Mouse (Mus musculus) 416B (cell line): ENCODE results near the gene Abcc8.
A peak's percentile ranks its signal among the peaks of the same experiment; 100 is the strongest.

ENCODE experiments used
- DNase-seq: peaks from one replicate; pipeline ENCODE4 v3.0.0; 2011; ENCODE audit warnings: low read depth

Abcc8 gene

DNA sequence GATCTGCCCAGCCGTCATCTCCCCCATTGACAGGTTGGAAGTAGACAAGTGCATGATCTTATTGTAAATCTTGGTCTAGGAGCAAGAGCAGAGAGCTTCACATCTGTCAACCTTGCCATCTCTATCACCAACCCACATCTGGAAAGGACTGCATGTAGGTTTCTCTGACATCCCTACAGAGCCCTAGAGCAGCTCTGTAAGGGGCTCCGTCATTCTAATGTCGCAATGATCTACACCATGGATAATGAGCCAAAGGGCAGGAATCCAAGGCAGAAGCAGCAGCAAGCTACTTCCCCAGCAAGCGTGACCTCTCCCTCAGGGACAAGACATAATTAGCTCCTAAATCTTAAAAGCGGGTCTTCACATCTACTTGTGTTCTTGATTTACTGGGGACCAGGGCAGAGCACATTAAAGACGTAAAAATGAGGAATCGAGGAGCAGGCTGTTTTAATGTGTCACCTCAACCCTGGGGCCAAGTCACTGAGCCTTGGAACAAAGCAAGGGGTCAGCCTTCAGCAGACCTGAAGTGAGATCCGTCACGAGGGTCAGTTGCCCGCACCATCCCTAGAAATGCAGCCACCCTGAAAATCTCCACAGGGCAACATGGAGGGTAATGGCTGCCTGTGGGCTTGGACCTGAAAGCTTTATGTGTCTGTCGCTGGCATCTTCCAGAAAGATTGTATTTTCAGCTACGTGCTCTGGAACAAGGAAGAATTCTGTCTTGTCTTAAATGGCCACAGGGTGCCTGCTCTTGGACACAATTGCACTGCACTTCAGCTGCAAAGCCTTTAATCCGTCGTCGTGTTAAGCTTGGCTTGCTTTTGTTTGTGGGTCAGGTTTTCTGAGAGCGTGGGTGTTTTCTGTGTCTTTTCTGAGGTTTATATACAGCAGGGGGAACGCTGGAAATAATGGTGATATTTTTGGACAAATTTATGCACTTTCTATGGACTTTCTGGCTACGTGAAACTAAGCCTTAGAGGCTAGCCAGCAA is 25.0 kb downstream of the Abcc8 start:
- DNase-seq: no peak

DNA sequence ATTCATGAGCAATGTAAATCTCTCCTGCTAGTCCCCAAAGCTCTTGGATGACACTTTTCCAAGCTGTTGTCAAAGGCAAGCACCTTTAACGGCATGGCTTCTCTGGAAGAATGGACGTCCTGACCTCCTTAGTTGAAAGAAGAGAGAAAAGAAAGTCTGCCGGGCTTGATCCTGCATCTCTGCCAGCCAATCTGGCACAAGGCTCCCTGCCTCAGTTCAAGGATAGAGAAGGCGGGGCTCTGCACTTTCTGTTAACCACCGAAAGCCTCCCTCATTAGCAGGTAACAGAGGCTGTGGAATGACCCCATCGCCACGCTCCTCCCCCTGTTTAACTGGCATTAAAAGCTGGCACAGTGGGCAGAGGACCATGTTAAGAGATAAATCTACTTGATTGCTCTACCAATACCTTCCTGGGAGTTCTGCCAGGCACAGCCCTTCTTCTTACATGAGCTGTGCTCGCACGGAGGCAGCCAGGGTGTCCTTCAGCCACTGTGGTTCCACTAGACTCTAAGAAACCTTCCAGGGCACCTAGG is 26.9 kb downstream of the Abcc8 start:
- no peak for DNase-seq

DNA sequence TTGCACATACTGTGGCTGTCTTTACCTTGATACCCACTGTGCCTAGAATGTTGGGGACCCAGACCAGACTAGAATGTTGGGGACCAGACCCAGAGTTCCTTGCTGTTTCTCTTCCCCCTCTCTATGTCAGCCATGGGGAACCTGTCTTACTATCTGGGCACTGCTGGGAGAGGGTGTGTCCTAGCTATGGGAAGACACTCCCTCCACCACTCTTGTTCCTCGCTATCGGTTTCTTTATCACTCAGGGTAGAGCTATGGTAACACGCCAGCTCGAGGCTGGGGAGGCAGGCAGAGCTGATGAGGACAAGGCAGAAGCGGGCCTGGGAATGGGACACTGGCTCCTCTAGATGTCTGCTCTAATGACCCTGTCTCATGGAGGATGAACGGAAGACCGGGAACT is 32.4 kb downstream of the Abcc8 start:
- no peak for DNase-seq

DNA sequence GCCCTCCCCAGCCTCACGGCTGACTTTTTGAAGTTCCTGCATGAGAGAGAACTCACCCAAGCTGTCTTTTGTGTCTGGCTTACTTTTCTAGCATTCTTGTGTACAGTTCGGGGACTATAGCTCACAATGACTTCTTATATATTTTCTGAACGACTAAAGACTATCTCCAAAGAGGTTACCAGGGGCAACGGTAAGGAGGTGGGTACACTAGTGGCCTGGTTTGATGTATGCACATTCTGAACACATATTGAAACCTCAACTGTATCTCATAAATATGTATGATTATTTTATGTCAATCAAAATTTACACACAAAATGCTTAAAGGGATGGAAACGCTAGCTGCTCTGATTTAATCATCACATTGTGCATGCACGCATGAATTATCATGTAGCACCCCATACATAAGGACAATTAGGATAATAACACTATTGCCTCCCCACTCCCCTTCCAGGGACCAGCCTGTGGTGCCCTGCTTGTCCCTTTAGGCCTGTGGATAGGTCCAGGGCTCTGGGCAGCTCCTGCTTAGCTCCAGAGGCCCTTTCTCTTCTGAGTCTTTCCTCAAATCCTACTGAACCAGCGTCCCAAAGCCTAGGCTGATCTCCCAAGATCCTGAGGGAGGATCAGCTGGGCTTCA is 33.0 kb downstream of the Abcc8 start:
- no peak for DNase-seq

DNA sequence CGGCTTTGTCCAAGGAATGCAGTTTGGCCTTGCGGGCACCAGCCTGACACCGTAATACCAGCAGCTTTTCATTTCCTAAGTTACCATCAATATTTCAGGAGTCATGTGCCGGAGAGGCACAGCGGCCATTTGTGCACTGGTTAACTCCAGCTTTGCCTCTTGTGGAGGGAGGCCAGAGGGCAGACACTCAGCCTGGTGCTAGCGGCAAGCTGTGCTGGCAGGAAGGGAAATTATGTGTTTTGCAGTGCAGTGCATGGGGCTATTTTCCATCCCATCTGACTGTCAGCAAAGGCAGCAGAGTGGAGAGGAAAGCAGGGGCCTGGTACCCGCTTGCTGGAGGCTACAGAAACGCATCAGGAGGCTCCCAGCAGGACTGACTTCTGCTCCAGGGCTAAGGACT is 35.8 kb downstream of the Abcc8 start:
- DNase-seq: no peak

DNA sequence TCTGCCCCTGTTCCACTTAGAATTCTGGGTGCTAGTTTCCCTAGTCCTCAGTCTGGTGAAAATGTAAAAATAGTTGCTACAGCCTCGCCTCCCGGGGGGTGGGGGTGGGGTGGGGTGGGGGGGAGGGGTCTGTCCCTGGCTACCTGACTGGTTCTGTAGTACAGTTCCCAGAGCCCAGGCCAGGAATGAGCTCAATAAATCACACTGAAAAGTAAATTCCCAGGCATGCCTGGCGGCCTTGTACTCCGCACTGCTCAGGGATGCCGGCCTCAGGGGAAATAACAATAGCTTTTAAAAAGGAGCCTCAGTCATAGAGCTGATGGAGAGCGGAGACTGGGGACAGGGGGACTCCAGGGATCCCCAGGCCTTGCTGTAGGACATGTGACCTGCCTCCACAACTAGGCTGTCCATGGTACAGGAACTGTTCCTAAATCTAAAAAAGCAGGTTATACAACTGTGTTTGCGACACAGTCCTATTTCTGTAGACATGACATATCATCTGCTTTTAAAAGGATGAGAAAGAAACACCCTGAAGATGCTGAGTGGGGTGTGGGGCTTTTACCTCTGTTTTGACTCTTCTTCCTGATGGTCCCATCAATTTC is 41.4 kb downstream of the Abcc8 start:
- DNase-seq: no peak

DNA sequence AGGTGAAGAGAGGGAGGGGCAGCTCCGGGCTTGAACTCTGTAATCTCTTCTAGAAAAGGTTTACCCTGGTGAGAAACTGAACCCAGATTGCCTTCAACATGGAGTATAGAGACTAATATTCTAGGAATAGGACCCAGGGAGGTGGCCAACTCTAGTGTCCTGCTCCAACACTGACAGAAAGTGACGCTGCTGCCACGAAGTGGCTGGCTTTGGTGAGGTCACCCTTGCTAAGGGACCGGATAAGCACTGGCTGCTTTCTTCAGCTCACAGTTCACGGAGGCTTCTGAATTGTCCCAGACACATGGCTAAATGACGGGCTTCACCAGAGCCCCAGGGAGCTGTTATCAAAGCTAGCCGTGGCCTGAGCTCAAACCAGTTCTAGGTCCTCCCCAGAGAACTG is 46.0 kb downstream of the Abcc8 start:
- no peak for DNase-seq

DNA sequence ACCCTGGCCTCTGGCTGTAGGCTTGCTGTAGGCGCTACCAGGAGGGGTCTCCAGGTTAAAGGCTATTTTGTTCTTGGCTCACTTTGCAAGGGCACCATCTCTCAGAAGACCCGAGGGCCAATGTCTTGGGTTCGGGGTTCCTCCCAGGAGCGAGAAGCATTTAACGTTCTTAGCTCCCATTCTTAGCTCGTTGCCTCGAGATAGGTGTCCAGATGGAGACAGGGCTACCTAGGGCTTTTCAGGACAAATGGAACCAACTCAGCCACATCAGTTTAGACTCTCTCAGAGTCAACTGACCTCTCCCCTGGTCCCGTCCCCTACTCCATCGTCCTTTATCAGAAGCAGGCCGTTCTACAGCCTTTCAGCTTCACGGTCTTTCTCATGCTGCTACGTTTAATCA is 47.6 kb downstream of the Abcc8 start:
- no peak for DNase-seq

DNA sequence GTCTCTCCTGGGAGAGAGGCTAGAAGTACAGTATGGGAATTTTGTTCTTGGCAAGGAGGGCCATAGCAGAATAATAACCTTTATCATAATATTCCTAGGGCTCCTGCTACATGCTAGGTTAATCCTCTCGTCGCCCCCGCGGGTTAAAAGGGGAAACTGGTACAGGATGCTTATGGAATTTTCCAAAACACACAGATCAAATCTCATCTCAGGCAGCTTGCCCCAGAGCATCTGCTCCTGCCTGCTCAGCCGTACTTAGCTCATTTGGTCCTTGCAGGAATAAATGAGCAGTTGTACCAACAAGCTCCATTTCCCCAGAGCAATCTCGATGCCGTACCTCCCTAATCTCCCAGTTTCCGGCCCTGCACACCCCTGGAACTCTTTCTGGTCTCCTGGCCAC is 48.0 kb downstream of the Abcc8 start:
- DNase-seq: no peak

DNA sequence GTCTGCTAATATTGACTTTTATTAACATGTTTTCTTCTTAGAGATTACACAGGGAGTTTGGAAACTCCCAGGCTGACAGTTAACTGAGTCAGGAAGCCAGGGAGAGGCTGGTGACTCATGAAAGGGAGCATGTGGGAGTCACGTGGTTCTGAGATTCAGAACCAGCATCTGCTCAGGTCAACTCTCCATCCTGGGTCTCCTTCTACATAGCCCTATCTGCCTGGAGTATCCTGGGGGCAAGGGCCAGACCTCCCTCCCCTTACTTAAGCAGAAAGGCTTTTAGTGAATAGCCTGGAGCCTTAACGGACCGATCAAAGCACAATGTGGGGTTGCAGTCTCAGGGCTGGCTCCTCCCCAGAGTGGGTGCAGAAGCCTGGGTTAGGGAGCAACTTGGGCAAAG is 48.6 kb downstream of the Abcc8 start:
- DNase-seq: peak; percentile 55

DNA sequence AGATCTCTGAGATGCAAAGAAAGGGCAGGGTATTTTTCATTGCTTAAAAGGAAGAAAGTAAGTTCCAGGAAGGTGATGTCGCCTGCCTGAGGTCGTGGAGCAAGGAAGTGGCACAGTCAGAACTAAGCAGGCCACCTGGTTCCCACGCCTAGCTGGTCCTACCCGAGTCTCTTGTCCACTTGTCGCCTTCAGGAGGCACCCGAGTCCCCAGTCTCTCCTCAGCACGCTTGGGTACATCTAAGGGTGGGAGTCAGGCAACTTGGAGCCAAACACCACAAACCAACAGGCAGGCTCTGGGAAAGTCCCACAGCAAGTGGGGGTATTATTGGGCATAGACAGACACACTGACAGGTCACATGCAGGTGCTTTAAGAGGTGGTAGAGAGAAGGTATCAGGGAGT is 49.1 kb downstream of the Abcc8 start:
- peak; percentile 1 for DNase-seq

DNA sequence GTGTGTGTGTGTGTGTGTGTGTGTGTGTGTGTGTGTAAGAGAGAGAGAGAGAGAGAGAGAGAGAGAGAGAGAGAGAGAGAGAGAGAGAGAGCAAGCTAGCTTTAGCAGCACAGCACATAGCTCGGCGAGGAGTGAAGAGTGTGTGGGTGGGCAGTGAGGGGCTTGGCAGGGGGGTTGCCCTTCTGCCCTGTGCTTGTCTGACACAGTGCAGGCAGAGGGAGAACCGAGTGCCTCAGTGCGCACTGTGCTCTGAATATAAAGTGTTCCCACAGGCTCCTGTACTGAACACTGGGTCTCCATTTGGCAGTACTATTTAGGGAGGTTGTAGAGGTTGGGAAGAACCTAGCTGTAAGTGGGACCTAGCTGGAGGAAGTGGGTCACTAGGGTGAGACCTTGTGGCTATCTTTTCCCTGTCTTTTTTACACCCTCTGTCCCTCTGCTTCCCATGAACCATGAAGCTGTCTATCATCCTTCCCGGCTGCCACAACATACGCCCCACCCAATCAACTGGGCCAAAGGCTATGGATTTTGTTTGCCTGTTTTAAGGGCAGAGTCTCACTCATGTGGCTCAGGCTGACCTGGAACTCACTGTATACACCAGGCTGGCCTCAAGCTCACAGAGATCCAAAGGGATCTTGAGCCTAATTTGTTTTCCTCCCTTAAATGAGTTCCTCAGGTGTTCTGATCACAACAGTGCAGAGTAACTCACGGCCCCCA is 50.2 kb downstream of the Abcc8 start:
- DNase-seq: no peak

DNA sequence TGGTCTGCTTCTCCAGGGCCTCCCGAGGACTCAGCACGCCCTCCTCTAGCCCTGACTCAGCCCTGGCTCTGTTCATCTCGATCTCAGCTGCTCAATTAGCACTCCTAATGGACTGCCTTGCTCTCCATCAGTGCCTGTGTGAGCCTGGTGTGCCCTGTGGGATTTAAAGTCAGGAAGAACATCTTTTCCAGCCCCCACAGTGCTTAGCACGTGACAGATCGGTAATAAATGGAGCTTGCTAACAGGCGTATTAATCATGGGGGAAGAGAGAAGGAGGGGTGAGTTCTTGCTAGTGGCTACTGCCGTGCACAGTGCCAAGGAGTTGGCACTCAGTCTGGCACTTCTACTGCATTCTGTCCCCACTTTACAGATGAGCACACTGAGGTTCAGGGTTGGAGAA is 51.6 kb downstream of the Abcc8 start:
- DNase-seq: no peak

DNA sequence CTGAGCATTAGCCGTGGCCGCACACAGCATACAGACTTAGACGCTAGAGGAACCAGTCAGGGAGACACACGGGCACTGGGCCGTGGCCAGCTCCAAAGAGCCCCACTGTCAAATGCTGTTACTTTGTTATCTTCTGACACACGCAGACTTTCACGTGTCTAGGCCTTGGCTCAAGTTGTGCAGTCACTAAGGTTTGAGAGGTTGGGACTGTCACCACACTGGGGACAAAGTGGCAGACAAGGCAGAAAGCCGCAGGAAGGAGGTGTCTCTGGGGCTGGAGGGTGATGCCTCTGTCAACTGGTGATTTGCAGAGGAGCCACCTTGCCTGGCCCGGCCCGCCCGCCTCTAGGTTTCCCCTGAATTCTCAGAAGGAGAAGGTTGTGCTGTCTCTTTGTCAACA is 54.5 kb downstream of the Abcc8 start:
- no peak for DNase-seq

DNA sequence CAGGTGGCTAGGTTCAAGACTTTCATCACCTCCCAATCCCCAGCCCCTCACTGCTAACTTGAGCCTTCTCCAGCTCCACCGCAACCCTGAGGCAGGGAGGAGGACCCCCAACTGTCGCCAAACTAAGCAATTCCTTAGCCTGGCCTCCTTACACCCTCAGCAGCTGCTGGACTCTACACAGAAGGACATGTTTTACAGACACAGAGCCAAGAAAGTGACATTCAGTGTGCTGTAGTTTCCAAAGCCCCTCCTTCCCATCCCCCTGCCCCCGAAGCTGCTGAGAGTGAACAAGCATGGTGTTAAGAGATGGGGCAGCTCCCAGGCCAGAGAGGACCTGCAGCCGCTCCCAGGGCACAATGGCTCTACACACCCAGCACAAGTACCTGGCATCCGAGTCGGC is 55.4 kb downstream of the Abcc8 start:
- no peak for DNase-seq

DNA sequence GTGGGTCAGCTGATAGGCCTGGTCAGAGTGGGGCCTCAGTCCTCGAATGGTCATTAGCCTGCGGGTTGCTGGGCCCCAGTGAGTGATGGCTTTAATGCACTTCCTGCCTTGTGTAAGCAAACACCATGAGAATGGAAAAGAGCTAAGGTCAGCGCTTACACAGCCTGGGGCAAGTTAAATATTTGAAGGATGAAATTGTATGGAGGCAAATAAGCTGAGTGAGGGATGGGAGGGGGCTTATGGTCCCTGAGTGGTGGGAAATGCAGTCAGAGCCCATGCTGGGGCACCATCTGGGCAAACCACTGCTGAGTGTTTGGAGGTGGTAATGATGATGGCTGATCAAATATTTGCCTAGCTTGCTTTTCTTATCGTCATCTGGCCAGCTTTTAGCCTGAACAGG is 56.9 kb downstream of the Abcc8 start:
- no peak for DNase-seq

DNA sequence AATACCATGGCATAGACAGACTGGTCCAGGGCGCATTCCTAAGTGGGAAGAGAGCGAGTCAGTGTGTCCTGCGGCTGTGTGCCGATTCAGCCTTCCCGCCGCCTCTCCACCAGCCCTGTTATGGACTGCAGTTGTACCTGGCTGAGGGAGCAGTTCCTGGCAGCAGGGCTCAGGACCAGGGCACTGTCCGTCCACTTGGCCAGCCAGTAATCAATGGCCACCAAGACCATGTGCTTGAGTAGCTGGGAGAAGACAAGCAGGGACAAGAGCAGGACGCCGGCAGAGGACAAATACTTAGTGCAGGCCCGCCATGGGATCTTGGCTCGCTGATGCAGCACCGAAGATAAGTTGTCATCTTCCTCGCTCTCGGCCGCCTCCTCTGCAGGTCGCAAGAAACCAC is 62.8 kb downstream of the Abcc8 start:
- DNase-seq: no peak

DNA sequence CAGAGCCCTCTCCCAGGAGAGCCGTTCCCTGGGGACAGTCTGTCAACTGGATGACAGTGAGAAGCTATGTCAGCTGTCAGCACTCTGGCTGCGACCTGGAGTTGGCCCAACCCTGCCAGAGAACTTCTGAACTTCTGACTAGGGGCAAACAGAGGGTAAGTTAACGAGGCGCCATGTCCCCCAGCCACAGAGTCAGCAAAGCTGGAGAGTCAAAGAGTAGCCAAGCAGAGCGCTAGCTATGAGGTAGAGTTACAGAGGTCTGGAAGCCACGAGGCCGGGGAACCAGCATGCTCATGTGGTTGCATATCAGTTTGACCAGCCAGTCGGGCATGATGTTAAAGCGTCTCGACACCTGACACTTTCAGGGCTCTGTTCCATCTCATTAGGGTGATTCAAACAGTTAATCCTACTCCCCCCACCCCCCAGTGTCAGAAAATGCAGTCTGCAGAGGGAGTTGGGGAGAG is 63.7 kb downstream of the Abcc8 start:
- DNase-seq: peak; percentile 21

DNA sequence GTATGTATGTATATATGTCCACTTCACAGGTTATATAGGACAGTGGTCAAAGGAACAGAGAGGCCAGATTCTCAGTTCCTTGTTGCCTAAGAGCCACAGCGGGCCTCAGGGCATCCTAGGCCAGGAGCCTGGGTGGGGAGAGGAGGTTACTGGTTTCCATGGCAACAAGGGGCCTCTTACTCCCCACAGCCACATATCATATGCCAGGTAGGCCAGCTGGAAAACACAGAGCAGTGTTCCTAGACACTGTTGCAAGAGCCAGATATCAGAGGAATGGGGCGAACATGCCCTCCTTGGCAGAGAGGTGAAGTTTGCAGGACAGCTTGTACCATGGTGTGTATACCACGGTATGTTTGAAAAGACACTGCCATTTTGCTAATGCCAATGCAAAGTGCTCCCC is 66.4 kb downstream of the Abcc8 start:
- no peak for DNase-seq

DNA sequence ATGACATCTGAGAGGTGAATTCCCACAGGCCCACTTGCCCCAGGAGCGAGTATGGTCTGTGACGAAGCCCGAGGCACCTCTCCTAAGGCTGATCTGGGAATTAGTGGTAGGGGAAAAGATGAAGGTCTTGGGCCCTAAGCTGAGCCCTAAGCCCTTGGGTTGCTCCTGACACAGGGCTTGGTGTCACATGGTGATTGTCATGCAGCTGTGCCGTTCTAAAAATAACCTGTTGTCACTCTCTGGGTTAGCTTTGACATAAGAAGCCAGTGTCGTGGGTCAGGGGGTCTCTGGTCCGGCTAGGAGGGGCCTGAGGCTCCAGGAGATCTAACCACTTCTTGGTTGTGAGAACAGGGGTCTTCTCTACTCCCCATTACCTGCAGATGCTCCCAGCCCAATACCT is 67.9 kb downstream of the Abcc8 start:
- no peak for DNase-seq

DNA sequence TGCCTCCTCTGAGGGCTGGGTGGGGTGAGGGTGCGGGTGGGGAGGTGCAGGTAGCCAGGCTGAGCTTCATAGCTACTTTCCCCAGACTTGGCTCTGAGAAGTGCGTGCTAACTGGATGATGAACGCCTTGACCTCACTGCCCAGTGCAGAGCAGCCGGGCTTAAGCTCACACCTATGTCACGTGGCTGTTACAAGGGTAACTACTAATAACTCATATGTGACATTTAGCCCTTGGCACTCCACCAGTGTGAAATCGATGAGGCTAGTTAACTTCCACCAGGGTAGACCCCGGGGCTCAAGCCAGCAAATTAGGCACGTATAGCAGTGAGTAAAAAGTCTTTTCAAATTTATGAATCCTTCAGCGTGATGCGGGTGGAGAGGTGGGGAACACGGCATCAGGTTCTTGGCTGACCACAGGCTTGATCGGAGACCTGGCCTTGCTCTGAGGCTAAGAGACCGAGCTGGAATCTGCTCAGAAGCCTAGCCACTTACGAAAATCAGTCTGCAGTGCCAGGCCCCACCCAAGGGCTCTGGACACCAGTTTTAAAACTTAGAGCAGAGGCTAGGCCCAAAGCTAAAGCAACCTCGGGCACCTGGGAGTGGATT is 68.5 kb downstream of the Abcc8 start:
- no peak for DNase-seq

DNA sequence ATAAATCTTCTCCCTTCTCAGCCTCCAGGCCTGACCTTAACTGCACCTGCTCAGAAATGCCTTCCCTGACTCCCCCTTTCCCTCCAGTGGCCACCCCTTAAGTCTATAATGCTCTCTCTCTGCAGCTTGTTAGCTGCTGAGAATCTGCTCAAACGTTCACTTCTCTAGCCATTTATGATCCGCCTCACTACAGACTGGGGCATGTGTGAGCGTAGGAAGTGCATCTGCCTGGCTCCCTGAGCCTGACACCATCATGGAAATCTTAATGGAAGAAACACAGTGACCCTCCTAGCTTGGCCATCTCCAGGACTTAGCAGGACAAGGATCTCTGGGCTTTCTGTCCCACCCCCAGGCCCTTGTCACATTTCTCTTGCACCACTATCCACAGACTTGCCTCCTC is 69.8 kb downstream of the Abcc8 start:
- DNase-seq: no peak
